Mouse (Mus musculus) heart, adult 18-20 months (tissue): Measurements from ENCODE around the gene Naa10. TPM values are rescaled to one million over a fixed set of nuclear protein-coding genes. Genes with fewer than 3 reads are reported as not detected.

Experiments
- DNase-seq, 2 experiments: peaks; one replicate each; pipeline ENCODE4 v3.0.0; 2021 to 2022; ENCODE audit warnings: mixed read lengths in 1 of 2
- long read RNA-seq, 2 experiments: library from polyadenylated mRNA; stranded (forward); transcript quantifications; one replicate each; pipeline ENCODE4 v2.0.0; 2021
- total RNA-seq, 2 experiments: library from RNA; stranded (reverse); gene quantifications; 2 replicates each; pipeline ENCODE4 v1.2.3; 2021

Gene Naa10
- total RNA-seq, result 10 to 100 TPM; 56.6 to 58.6 TPM
- long read RNA-seq, experiment 1, transcript Naa10-203 (8 exons, 979 nt), result minor isoform, 5 of 58 reads
- long read RNA-seq, experiment 1, transcript Naa10-201 (8 exons, 962 nt), result minor isoform, 13 of 58 reads
- long read RNA-seq, experiment 1, transcript Naa10-204 (8 exons, 1,031 nt), result major isoform, 35 of 58 reads
- long read RNA-seq, experiment 1, partial matches to known transcripts, result 1 of 58 reads
- long read RNA-seq, experiment 1, other reads (novel, unspliced or antisense), result 4 of 58 reads
- long read RNA-seq, experiment 2, transcript Naa10-204 (8 exons, 1,031 nt), result major isoform, 25 of 37 reads
- long read RNA-seq, experiment 2, partial matches to known transcripts, result 0 of 37 reads
- long read RNA-seq, experiment 2, other reads (novel, unspliced or antisense), result 4 of 37 reads

DNA sequence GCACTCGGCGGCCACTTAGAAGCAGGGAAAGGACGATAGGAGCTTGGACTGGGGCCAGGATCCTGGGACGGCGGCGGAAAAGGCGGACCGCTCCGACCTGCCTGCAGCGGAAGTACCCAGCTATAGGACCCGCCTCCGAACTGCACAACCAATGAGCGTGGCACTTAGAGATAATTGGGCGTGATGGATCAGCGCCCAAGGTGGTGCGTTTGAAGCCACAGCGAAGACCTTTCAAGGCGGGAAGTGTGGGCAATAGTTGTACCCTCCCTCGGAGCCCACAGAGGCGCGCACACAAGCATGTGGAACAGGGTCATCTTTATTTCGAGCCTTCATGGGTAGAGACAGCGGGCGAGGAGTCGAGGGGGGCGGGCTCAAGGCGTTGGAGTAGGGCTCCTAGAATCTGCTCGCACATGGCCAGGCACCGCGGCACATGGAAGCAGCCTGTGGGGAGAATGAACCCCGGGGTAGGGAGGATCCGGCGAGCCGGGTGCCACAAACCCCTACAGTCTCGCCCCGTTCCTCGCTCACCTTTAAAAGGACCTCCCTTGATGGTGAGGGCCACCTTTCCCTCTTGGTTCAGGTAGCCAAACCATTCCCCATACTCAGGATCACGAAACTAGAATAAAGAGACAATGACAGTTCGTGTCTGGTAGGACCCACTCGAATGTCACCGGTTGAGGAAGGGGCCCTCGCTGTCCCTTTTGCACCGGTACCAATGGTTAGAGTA, at the start of gene Naa10, which contains the start of gene Arhgap4:
Naa10 (minus strand) TSS at position 122 of the 727 bp plus-strand sequence.
Arhgap4 (minus strand) TSS at position 48 of the 727 bp plus-strand sequence.
- DNase-seq, result peak; percentile 88 to 92

DNA sequence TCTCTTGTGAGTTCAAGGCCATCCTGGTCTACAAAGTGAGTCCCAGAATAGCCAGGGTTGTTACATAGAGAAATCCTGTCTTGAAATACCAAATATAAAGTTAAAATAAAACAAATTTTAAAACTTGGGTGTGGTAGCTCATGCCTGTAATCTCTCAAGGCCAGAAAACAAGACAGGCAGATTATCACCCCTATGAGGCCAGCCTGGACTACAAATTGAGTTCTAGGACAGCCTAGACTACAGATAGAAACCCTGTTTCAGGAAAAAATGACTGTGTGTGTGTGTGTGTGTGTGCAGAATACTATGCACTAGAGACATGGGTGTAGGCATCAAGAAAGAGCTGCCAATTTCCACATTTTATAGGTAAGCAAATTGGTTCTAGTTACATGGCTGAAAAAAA, 49.0 kb upstream of the Naa10 start:
- no peak for DNase-seq

DNA sequence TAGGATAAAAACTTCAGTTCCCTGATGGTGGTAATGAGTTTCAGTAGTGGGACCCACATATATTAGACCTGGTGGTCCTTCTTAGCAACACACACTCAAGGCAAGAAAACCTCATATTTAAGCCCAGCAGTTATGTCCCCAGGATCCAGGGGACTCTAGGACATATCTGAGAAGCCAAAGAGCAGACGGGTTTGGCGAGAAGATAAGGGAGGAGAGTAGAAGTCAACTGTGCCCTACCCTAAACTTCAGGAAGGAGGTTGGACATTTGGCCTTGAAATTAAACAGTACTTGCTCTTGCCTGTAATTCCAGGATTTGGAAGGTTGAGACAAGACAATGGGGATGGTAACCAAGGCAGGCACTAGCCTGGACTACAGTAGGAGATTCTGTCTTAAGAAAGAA, 48.0 kb upstream of the Naa10 start:
- no peak for DNase-seq

DNA sequence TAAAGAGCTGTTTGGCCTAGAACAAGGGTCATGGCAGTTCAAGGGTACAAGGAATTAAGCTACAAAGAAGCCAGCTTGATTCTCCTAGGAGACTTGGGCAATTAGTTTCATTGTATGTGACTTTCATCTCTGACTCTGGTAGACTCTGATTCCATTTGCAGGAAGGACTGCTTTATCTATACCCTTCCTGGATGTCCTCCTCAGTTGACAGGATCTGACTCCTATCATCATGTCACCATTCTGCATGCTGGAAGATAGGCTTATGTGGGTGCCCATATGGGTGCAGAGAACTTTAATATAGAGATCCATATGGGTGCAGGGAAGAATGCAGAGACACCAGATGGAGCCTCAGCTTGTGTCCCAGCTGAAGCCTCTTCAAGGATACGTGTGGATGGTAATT, 47.4 kb upstream of the Naa10 start:
- DNase-seq, result no peak

DNA sequence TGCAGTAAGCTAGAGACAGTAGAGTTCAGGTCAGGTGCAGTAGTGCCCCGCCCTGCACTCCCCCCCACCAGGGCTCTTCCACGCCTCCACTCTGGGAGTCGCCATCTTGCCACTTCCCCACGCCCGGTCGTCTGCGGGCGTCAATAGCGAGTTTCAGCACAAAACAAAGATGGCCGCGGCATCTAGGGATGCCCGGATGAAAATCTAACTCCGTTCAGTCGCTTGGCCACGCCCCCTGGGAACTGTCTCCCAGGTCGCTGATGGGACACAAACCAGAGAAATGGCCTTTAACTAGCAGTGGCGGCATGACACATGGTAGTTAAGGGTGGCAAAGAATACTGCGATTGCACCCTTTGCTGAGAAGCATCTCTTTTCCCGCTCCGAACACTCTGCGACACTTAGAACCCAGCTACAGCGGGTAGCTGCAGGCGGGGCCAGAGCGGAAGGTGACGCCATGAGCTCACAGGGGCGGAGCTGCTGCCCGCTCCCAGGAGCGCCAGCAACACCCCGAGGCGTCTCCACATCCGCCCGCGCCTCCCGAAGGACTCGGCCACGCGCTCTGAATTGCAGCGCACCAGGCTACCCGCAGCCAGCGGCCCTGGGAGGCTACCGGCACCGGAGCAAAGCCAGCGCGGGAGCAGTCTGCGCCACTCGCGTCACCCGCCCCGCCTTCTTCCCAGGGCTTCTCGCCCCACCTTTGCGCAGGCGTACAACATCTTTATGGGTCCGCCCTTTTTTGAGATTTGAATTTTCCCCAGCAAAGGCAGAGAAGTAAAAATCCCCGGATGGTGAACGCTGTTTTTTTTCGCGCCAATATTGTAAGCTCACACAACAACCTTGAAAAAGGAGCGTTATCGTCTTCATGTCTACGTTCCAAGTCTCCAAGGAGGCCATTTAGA, 45.7 kb upstream of the Naa10 start:
- DNase-seq, result peak; percentile 90 to 93

- DNase-seq, result peak; percentile 91 to 94
Measured at GRCm38 (mm10) chrX:73966248-73967176, 44.8 kb upstream of the Naa10 start, which contains the start of gene Hcfc1. Gene Hcfc1 (minus strand): TSS chrX:73966357.

- DNase-seq, result peak; percentile 39 to 51
Measured at GRCm38 (mm10) chrX:73965307-73965706, 43.6 kb upstream of the Naa10 start.

DNA sequence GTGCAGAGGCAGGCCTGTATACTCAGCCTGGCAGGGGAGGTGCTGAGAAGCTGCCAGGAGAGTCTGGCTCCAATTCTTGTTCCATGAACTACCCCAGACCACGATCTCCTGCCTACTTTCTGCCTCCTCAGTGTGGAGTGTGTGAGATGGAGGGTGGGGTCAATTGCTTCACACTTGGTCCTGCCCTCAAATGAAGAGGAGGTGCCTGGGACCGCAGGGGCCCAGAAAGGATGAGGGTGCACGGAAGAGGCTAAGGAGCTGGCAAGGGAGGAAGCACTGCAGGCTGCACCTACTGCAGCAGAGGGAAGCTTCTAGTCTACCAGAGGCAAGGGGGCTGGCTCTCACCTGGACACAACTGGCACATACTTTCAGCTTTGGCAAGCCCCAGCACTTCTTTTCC, 42.6 kb upstream of the Naa10 start:
- peak; percentile 20 to 36 for DNase-seq

GRCm38 (mm10) chrX:73954988-73955387, 33.2 kb upstream of the Naa10 start:
- DNase-seq, result no peak

GRCm38 (mm10) chrX:73952603-73953002, 30.9 kb upstream of the Naa10 start:
- DNase-seq, result no peak

DNA sequence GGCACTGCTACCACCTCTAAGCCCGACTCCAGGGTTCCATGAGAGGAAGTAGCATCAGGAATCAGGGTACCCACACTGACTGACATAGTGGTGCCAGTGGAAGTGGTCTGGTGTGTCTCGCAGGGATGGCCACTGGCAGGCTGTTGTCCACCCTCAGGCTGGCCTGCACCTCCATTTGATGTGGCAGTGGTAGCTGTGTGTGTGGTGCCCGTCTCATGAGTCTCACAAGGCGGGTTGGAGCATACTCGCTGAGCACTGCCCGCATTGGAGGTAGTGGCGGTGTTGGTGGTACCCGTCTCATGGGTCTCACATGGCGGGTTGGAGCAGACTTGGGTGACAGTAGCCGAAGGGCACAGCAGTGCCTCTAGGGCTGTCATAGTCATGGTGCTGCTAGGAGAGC, 27.6 kb upstream of the Naa10 start:
- DNase-seq, result no peak

DNA sequence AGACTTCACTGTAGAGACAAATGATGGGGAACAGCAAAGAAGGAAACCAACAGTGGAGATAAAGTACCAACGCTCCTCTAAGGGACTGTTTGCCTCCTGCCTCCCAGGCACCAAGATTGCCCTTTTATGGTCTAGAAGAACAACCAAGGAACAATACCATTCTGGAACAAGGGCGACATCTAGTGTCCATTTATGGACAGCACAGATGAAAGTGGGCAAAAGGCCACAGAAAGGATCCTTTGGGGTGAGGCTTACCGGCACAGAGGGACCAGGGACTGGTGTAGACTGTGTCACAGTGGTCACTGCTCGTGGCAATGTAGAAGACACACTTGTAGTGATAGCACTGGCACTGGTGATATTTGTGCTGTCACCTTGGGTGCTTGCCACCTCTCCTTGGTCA, 26.9 kb upstream of the Naa10 start:
- peak; percentile 48 to 78 for DNase-seq

DNA sequence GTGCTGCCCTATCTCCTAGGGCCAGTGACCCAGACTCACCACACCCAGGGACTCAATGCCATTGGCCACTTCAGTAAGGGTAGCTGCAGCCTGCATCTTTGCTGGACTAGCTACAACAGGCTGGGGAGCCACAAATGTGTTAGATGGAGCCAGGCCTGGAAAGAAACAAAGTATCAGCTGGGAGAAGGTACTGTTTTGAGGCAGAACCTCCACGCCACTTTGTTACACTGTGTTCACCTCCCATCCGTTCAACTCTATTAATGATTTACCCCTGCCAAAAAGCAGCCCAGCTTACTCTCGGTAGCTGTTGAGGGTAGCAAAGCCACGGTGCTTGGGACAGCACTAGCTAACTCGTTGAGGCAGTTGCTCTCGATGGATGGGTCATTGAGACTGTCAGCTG, 25.2 kb upstream of the Naa10 start:
- no peak for DNase-seq

- no peak for DNase-seq
Measured at GRCm38 (mm10) chrX:73942294-73942693, 20.6 kb upstream of the Naa10 start.

GRCm38 (mm10) chrX:73941860-73942259, 20.1 kb upstream of the Naa10 start:
- no peak for DNase-seq

GRCm38 (mm10) chrX:73931871-73932270, 10.1 kb upstream of the Naa10 start:
- DNase-seq, result no peak

- peak; percentile 77 to 83 for DNase-seq
Measured at GRCm38 (mm10) chrX:73930402-73931062, 8.8 kb upstream of the Naa10 start, which contains the start of gene Renbp. Gene Renbp (minus strand): TSS chrX:73930850.

DNA sequence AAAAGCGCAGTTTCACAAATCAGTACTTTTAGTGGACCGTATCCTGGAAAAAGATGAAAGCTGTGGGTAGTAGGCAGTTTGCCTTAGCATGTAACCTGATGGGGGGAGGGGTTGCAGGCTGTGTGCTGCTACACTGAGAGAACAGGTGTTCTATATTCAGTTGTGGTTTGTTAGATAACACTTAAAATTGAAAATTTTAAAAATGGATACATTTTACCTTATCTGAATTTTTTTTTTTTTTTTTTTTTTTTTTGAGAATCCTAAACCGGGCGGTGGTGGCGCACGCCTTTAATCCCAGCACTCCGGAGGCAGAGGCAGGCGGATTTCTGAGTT, 772 bp upstream of the Naa10 start:
- no peak for DNase-seq

- DNase-seq, result no peak
Measured at GRCm38 (mm10) chrX:73921285-73921822, 390 bp downstream of the Naa10 start.

- DNase-seq, result no peak
Measured at GRCm38 (mm10) chrX:73918631-73919030, 3.1 kb downstream of the Naa10 start.
